ENCODE assay signal across 15 mouse cellular contexts in the genomic region with DNA sequence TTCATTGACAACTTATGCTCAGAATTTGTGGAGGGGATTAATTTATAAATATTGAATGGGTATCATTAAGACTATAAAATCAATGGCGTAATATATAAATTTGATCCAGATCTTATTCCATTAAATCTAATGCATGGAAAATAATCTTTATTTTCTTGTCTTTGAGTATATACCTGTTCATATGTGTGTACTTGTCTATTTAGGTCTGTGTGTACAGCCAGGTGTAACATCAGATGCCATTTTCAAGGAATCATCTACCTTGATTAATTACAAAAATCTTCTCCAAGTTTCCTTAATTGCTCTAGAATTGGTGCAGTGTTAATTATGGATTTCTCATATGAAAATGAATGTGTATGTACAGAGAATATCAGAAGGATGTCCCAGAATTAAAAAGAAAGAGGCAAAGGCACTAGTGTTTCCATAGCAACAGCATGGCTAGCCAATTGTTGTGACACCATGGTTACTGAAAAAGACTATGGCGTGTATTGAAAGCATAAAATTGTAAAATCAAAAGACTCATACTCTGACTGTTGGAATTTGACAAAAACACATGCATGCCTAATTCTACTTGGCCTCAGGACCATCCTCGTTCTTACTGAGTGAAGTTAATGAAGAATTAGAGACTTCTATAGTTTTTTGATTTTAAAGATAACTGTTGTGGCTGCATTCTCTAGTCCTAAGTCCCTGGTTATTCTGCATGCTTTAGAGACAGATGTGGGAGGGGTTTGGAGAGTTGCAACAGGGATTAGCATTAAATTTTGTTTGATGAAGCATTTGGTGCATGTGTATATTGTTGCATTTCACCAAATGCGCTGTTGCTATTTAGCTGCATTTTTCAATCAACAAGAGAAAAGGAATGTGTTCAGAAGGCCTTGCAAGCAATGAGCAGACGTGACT.
DNase-seq lines count a peak whose midpoint lies in the region; ATAC-seq lines count a peak whose summit lies in the region.
"Had no signal": no experiment of that assay in that cellular context is flagged by ENCODE, and none has a peak within 500 bp of the region (broad histone marks: within the 10 kb centered on the region; RNA-seq: fewer than 3 reads in every experiment).

No protein-coding gene starts in this region.

- no peaks in the 10 kb centered on the region for H3K36me3 ChIP-seq in hindbrain, embryonic 16.5 days (ENCODE audit: control insufficient read depth, insufficient read depth, low read length)
- H3K36me3 ChIP-seq: G1E; kidney, embryonic 15.5 days; limb, embryonic 12.5 days had no signal

- no peaks in the 10 kb centered on the region for H3K27me3 ChIP-seq in hindbrain, embryonic 16.5 days (replicated peaks; ENCODE audit: control insufficient read depth, insufficient read depth, low read length)
- H3K27me3 ChIP-seq: kidney, embryonic 15.5 days; limb, embryonic 12.5 days had no signal

- no peaks in the 10 kb centered on the region for H3K9me3 ChIP-seq in hindbrain, embryonic 16.5 days (ENCODE audit: control insufficient read depth, low read length)
- H3K9me3 ChIP-seq: kidney, embryonic 15.5 days; limb, embryonic 12.5 days had no signal

- no peaks in the 10 kb centered on the region for H3K4me1 ChIP-seq in hindbrain, embryonic 16.5 days (ENCODE audit: control insufficient read depth, insufficient read depth, low read depth, low read length)
- H3K4me1 ChIP-seq: kidney, embryonic 15.5 days; limb, embryonic 12.5 days had no signal

- H3K9ac ChIP-seq in hindbrain, embryonic 16.5 days (ENCODE audit: low read depth, low read length): no peak overlapping the region
- H3K9ac ChIP-seq: kidney, embryonic 15.5 days; limb, embryonic 12.5 days had no signal

- 57% methylated on average over 5 of the region's 5 CpGs for WGBS in hindbrain, embryonic 16.5 days

- no peak overlapping the region for H3K4me2 ChIP-seq in hindbrain, embryonic 16.5 days (ENCODE audit: low read length)
- H3K4me2 ChIP-seq: kidney, embryonic 15.5 days; limb, embryonic 12.5 days had no signal

- no peak overlapping the region for H3K4me3 ChIP-seq in hindbrain, embryonic 16.5 days (ENCODE audit: low read length)
- H3K4me3 ChIP-seq: kidney, embryonic 15.5 days; layer of hippocampus, adult 2 months; limb, embryonic 12.5 days had no signal

- H3K27ac ChIP-seq in hindbrain, embryonic 16.5 days (ENCODE audit: low read depth, low read length): no peak overlapping the region
- H3K27ac ChIP-seq: kidney, embryonic 15.5 days; layer of hippocampus, adult 2 months; limb, embryonic 12.5 days had no signal

- ATAC-seq in hindbrain, embryonic 16.5 days: peak; percentile 72
- ATAC-seq: inflammation-experienced regulatory T-cells, adult 6 months had no signal

- peak; percentile 37 for DNase-seq in layer of hippocampus, adult 9-11 months
- DNase-seq in layer of hippocampus, postnatal 25 days (ENCODE audit: extremely low spot score in 1 of 2, low spot score in 1 of 2): no peak
- peak; percentile 56 for DNase-seq in brain, adult 2 months (ENCODE audit: low read depth, low spot score)
- peak; percentile 51 for DNase-seq in brain, embryonic 18.5 days (ENCODE audit: low read depth, low spot score)
- no peak for DNase-seq in cerebellum, adult 9-10 months
- no peak for DNase-seq in heart, adult 18-20 months
- DNase-seq: cerebellum, adult 9-11 months; heart, adult 11 months; thymus, postnatal 14 days had no signal

Comparison
In these comparisons a context has a peak if more than half of its experiments do, and no peak if none do; other contexts are left out.
1. DNase-seq: peak in layer of hippocampus, adult 9-11 months (single experiment), brain, adult 2 months (single experiment) and brain, embryonic 18.5 days (single experiment); none in layer of hippocampus, postnatal 25 days (0 of 2), cerebellum, adult 9-10 months (single experiment) and heart, adult 18-20 months (0 of 2).